Mouse (Mus musculus) CD4-positive, CD25-positive, alpha-beta regulatory T cell, adult 2 months (primary cell): Measurements from ENCODE around the gene CN725425.

Experiments used
- DNase-seq: peaks from one replicate; pipeline ENCODE4 v3.0.0-alpha.2; 2012; ENCODE audit warnings: low read depth, low spot score

The CN725425 gene

DNA sequence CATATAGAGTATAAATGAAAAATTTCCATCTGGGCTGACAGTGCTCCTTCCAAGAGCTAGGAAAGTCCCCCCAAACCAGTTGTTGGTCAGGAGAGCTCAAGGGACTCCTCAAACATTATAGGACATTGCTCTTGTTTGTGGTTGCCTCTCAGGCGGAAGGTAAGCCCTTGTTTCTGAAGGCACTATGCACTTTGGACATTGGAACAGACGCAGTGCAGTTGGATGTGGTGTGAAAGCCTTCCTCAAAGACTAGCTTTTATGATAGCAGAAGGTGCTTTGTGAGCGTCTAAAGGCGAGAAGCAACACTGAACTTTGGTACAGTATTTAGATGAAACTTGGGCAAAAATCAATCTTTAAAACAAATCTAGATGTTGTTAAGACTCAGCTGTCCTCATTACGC is 7.2 kb downstream of the CN725425 start:
- DNase-seq, result no peak

DNA sequence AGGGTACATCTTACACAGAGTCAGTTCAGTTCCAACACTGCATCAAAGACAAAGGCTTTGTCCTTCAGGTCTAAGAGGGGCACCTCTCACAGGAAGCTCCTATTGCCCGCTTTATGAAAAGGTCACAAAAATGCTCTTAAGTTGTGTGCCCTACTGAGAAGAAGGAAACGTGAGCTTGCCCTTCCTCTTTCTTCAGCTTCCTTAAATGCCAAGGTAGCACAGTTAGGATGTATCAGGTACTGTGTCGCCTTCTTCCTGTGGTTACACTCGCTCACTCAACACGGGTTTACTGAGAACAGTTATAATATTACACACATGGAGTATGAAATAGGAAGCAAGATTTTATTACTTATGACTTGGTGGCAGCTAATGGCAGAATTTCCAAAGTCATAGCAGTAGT is 38.0 kb downstream of the CN725425 start:
- DNase-seq, result no peak

DNA sequence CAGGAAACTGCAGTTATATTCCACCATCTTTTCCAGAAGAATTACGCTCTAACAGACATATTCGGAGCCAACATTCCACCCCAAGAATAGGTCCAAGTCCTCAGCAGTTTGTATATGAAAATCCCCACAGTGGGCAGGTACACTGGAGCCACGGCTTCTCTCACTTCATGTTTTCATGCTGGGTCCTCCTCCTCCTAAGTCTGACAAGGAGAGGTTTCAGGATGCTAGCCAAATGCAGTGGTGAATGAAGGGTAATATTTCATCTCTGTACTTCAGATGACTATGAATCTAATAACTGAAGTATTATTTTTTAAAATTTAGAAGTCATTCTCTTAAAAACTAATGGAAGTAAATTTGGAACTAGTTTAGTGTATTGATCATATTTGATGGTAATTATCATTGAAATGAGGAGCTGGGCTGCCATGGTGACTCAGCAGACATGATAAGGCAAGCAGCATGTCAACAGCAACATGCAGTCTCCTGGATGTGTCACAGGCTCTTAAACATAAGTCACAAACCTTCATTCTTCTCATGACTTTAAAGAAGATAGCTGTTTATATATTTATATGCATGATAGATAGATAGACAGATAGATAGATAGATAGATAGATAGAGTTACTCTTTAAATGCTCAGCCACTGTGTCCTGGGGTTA is 41.5 kb downstream of the CN725425 start:
- DNase-seq, result no peak

DNA sequence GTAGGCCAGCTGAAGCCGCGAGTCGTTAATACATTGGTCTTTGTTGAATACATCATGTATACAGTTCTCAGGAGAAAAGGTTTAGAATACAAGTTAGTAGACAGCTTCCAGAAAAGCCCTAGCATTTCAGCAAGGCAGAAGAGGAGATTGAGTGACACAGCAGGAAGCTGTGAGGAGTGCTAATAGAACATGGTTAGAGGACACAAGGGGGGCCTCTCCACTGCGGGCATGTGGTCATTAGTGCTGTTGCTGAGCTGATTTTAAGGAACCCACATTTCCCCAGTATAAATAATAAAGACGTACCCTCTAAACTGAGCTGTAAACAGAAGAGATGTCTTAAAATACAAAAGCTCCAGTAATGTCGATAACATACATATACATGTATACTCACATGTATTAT is 51.5 kb downstream of the CN725425 start:
- DNase-seq, result no peak

DNA sequence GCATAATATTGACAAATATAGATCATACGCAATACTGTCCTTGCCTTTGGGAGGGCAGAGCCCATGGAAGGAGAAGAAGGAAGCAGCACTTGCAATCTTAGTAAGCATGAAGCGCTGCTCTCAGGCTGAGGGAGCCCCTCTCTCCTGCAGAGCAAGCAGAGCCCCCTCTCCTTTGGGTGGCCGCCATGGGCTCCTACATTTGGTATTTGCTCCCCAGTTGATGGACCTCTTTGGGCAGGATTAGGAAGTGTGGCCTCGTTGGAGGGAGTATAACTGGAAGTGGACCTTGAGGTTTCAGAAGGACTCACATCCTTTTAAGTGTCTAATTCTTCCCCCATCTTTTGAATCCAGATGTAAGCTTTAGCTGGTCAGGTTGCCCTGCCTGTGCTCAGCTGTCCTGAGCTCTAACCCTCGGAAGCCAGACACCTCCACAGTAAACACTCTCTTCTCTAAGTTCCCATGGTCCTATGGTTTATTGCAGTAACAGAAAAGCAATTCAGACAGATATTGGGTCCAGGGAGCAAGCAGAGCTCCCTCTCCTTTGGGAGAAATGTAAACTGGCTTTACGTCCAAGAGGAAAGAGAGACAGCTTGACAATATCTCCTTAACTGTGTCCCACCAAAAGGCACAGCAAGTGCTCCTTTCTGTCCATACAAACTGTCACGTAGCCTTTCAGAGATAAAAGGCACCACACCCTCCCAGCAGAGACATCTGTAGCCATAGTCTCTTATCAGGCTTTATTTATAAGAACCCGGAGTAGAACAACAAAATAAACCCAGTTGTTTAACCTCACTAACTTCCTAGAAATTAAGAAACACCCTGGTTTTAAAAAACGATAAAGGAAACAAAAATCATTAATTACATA is 52.5 kb downstream of the CN725425 start:
- no peak for DNase-seq

DNA sequence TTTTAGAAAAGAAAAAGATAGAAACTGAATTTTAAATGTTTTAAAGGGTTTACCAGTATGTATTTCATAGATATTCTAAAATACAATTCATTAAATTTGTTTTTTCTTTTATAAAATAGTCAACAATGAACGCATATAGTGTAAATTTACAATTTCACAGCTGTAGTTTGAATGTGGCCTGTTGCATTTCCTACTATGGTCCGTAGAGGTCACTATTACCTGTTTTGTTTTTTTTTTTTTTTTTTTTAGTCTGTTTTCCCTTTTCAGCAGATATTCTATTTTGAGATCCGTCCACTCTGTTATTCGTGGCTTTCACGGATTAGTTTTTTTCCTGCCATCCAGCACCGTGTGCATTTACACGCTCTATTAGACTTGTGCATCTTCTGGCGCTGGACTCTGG is 53.7 kb downstream of the CN725425 start:
- DNase-seq, result no peak

DNA sequence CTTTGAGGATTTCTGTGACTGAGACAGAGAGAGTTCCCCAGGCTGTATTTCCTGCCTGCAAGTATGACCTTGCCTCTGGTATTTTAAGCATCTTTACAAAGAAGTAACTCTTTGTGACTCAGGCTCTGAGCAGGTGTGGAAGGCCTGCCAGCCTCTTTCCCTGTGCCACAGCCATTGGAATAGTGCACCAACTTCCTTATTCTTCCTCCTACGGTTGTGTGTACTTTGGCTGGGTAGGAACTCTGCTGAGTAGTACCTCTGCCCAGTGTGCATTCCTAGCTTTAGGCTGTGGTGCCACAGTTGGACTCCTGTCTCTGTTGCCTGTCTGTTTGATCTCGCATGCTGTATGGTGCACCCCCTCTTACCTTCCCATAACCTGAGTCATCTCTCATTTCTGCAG is 56.0 kb downstream of the CN725425 start:
- DNase-seq, result no peak

DNA sequence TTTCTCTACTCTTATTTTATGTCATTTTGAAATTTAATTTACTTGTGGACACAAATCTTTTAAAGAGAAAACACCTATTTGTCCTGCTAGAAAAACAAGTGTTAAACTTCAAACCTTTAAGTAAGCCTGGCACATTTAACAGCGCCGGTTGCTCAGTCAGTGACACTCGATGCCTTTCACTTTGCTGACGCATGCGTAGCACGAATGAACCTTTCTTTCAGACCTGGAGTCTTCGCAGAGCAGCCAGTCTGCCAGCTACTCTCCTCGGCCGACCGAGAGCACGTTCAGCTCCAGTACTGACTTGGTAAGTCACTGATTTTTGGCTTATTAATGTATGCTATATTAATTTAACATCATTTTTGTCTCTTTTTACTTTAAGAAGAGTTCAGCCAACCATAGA is 57.8 kb downstream of the CN725425 start:
- DNase-seq, result no peak

DNA sequence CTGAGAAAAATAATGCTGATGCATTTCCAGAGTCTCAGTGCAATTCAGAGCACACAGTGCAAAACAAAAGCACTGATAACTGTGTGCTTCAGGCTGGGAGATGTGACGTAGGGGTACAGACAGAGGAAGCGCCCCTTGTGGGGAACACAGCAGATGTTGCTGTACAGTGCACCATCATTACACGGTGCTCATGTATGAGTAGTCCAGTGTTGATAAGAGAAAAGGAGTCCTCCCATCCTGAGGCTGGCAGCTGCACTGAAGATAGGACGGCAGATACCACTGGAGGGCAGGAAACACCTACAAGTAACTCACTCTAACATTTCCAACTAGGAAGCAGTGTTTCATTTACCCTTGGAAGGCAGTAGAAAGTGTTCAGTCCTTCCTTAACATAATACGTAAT is 61.3 kb downstream of the CN725425 start:
- DNase-seq, result no peak

DNA sequence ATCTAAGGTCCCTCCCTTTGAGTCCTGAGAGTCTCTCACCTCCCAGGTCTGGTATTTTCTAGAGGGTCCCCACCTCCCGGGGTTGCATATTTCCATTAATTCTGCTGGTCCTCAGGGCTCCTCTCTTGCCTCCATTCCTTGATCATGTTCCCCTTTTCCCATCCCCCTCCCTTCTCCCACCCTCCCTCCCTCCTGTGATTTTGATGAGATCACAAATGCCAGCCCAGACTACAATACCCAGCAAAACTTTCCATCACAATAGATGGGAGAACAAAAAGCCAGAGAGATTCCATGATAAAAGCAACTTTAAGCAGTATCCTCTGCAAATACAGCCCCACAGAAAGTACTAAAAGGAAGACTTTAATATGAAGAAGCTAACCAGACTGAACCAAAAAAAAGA is 64.6 kb downstream of the CN725425 start:
- no peak for DNase-seq

DNA sequence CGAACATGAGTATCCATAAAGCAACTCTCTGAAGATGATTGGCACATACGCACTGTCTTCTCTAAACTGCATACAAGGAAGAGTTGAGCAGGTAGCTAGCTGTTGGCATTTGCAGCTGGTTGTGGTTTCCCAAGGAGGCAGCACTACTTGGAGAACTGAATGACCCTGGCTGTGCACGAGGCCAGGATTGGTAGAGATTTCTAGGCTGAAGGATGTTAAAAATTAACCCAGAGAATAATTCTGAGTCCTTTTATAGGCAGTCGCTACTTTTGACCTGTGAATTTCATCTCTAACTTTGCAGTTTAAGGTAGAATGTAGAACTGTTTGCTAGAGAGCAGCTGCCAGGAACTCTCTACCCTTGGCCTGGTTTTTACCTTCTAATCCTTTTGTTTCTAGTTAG is 69.2 kb downstream of the CN725425 start:
- no peak for DNase-seq

DNA sequence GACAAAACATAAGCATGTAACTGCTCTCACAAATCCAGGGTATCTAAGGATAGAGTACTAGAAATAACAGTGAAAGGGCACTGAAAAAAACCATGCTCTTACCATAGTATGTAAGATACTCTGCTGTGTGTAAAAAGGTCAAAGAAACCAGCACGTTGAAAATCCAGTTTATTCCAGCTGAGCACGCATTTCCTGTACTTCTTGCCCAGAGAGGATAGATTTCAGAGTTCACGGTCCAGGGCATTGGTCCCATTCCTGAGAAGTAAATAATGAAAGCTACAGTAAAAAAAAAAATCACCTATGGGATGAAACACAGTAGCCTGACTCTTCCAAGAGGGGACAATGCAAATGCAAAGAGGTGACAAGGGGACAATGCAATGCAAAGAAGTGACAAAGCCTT is 76.7 kb downstream of the CN725425 start:
- DNase-seq, result no peak

DNA sequence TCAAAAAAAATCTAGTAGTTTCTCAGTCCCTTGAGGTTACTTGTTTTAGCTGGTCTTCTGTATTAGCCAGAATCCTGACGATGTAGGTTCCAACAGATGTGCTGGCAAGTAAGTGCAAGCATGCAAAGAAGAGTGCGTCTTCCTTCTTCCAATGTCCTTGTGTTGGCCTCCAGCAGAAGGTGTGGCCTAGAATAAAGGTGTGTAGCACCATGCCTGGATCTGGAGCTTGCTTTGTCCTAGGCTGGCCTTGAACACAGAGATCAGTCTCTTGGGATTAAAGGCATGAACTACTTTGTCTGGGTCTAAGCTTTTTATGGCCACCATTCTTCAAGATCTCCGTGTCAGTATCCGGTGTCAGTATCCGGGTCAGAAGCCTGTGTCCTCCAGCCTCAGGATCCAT is 80.3 kb downstream of the CN725425 start:
- DNase-seq, result no peak

DNA sequence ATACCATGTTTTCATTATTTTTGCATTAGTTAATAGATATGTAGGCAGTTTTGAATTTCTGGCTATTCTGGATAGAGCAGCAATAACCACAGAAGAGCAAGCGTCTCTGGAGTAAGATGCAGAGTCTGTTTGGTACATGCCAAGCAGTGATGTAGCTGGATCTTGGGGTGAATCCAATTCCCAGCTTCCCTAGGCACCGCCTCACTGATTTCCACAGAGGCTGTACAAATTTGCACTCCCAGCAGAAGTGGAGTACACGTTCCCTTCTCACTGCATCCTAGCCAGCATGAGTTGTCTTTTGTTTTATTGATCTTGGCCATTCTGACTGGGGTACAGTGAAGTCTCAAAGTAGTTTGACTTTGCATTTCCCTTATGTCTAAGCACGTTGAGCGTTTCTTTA is 82.2 kb downstream of the CN725425 start:
- DNase-seq, result no peak

DNA sequence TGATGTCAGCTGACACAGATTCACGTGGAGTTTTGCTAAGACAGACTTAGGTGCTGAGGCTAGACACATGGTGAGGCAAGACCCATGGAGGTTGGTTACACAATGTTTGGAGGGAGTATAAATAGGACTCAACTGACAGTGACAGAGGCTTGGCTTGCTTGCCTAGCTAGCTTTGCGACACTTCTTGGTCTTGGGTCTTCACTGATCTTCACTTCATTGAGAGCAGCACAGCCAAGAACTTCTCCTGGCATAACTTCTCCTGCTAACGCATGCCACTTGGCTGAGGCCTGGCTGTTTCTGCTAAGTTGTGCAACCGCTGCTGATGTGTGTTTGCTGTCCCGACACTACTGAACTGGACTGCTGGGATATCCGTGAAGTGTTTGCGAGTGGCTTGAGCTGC is 83.5 kb downstream of the CN725425 start:
- no peak for DNase-seq

DNA sequence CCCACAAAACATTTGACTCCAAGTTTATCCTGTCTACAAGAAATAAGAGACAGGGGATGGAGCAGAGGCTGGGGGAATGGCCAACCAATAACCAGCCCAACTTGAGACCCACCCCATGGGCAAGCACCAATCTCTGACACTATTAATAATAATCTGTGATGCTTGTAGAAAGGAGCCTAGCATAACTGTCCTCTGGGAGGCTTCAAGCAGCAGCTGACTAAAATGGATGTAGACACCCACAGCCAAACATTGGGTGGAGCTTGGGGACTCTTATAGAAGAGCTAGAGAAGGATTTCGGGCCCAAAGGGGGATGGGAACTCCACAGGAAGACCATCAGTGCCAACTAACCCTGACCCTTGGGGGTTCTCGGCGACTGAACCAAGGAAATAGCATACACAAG is 84.1 kb downstream of the CN725425 start:
- DNase-seq, result no peak

DNA sequence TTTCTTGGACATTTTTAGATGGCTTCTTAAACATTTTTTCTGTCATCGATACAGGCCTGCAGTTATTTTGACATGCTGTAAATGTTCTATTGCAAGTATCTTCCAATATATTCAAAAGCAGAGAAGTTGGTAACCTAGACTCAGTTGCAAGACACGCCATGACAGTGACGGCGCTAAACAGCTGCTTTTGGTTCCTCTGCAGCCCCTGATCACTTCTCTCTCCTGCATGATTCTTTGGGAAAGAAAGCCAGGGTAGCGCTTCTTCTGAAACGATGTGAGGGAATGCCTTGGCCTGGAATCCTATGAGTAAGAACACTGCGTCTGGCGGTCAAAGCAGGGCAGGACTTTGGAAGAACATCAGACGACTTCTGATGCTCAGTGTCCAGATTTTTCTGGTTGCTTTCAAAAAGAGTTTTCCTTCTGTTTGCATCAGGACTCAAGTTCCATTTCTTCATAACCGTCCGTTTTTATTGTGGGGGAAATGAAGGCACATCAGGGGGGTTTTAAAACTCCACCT is 100.1 kb downstream of the CN725425 start:
- DNase-seq, result no peak

DNA sequence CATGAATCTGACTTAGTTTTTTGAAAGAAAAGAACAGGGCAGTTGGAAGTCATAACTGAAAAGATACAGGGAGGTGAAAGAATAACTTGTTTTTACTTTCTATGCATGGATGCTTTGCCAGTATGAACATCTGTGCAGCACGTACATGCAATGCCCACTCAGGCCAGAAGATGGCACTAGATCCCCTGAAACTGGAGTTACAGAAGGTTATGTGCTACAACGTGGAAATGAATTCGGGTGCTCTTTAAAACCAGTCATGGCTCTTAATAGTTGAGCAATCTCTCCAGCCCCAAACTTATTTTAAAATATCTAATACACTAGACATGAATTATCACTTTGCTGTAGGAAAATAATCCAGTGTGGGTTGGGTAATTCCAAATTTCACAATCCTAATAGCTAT is 102.1 kb downstream of the CN725425 start:
- peak; percentile 51 for DNase-seq

DNA sequence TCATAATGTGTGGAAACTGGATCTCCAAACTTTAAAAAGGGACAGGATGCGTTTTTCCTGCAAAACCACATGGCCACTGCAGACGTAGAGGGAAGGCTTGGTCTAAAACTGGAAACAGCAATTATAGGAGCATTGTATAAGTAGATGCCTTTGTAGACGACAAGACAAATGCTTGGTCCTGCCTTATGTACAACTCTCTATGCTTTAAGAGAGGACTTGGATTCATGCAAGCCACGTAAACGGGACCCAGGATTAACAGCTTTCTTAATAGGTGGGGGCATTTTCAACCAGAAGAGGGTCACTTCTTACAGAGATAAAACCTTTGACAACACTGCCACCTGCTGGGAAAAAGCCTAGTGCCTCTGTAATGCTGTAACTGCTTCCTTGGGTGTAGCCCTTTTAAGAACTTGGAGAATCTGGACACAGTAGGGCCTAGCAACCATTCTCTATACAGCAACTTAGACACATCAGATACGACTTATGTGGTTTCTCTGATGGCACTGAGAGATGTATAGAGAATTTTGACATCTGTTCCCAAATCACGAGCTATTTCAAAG is 105.1 kb downstream of the CN725425 start:
- DNase-seq, result peak; percentile 4
